Mouse (Mus musculus) T-helper 2 cell (primary cell): ENCODE results near the gene Map4.
"Not testable (repeated sequence)": the region's sequence is repeated elsewhere in the genome, so short reads cannot be mapped to it uniquely, and the experiment has no call there.

Source experiments
- in situ Hi-C: fragments of 300-600 bp; cut with MboI, MseI; formaldehyde crosslinking; loops from one replicate; pipeline ENCODE4 v1.15.1; 2025; ENCODE audit warnings: high pct_unique_total_duplicates

Map4 gene

DNA sequence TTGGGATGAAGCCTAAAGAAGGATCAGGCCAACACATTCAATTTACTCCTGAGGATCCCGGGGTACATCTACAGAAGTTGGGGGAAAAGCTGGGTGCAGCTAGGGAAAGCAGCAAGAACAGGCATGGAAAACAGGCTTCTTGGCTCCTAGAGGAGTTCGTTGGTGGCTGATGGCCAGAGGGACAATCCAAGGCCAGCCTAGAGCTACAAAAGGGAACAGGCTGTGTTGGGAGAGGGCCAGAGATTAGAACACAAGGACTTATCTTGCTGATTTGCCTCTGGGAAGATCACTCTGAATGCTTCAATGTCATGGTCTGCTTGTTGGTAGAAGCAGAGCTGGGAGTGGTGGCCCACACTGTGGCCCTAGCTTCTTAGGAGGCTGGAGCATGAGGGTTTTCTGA, 13.3 kb upstream of the Map4 start:
- in situ Hi-C loops = no loop called here

DNA sequence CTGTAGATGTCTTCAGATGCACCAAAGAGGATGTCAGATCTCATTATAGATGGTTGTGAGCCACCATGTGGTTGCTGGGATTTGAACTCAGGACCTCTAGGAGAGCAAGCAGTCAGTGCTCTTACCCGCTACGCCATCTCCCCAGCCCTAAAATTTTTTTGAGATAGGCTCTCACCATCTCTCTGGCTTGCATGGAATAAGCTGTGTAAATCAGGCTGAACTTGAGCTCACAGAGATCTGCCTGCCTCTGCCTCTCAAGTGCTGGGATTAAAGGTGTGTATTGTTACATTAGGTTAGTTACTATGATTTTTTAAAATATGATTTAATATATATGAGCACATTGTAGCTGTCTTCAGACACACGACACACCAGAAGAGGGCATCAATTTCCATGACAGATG, 2.1 kb upstream of the Map4 start:
- in situ Hi-C loops = no loop called here

DNA sequence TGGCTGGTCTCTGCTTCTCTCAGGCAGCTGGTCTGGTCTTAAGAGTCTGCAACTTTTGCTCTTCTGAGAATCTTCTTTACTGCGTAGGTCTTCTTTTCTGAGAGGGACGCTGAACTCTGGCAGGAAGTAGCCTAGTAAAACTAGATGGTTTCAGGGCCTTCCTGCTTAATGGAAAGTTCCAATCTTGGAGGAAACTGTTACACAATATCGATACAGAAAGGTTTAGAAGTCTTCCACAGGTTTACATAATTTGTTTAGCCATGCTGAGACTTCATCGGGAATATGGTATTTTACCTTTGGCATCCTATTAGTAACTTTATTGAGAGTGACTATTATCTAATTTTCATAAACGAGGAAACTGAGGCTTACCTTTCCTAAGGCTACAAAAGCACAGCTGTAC, 1.2 kb upstream of the Map4 start:
- in situ Hi-C loops = no loop called here

DNA sequence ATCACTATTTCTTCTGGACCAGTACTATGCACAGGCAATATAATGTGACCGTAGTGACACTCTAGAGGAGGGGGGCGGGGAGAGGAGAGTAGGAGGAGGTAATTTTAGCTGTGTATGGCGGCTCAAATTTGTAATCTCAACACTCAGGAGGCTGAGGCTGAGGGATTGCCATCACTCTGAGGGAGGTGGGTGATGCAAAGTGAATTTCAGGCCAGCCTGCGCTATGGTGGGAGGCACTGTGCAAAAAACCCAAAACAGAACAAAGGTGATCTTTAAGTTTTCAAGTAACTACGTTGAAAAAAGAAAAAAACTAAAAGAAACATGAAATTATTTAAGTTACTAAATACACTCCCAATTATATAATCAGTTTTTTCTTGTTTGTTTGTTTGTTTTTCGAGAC, 508 bp upstream of the Map4 start:
- in situ Hi-C loops = no loop called here

DNA sequence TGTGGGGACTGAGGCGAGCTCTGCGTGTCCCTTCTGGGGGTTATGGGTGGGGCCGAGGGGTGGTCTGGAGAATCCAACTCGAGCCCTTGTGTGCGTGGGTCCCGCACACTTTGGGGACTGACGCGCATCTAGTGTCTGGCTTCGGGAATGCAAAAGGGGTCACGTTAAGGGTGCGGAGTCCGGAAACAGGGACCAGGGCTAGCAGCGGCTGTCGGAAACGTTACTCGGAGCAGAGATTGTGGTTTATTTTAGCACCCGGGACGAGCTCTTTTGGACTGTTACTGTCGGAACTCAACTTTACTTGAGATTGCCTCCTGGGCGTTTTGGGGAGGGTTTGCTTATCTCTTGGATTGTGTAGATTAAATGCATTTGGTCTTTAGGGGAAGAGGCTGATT, 1.1 kb downstream of the Map4 start:
- in situ Hi-C loops = no loop called here

DNA sequence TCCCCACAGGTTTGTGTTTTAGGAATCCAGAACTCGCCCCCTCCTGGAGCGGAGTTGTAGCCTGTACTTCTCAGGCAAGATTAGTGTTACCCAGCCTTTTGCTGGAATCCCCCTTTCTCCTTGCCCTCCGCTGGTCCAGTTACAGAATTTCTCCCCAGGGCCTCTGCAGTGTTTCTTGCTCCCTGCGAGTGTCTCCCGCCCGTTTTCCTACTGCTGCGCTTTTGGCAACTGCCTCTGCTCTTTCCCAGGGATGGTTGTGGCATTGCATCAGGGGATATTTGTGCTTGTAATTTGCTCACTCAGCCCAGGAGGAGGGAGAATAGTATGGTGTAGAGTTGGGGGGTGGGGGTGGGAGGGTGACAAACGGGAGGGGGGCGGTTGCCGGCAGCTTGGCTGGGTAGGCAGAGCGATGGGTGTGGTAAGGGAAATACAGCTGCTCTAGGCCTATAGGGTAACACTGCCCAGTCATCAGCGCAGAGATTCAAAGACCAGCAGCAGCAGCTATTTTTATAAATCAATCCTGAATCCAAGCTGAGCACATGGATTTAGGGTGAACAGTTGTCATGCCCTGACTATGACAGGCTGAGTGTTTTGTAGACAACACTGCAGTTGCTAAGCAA, 1.6 kb downstream of the Map4 start:
- in situ Hi-C loops = no loop called here

DNA sequence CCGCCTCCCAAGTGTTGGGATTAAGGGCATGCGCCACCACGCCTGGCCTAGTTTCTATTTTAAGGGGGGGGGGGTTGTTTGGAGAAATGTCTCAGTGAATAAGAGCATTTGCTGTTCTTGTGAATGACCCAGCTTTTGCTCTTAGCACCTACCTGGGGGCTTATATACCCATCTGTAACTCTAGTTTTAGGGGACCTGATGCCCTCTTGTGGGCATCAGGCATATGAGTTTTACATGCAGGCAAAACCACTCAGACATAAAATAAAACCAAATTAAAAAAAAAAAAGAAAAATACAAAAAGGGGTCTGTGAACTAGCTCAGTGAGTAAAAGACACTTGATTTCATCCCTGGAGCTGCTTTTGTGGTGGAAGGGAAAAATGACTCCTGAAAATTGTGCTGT, 8.1 kb downstream of the Map4 start:
- in situ Hi-C loops = no loop called here

DNA sequence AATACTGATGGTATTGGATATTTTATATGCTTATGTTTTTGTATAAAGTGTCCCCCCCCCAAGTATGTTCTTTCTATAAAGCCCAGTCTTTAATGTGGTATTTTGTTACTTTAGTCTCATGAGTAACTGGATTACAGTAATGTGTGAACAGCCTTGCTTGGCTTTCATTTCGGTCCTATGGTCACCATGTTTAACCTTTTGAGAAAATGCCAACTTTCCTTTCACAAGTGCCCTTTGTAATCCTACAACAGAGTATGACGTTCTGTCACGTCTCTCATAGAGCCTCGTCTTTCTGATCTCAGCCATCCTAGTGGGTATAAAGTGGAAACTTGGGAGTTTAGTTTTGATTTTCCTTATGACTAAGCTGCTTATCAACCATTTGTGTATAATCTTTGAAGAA, 11.5 kb downstream of the Map4 start:
- in situ Hi-C loops = loop anchor here (5.0 kb wide), 1 partner anchor 50 kb away; no protein-coding TSS in a partner anchor

DNA sequence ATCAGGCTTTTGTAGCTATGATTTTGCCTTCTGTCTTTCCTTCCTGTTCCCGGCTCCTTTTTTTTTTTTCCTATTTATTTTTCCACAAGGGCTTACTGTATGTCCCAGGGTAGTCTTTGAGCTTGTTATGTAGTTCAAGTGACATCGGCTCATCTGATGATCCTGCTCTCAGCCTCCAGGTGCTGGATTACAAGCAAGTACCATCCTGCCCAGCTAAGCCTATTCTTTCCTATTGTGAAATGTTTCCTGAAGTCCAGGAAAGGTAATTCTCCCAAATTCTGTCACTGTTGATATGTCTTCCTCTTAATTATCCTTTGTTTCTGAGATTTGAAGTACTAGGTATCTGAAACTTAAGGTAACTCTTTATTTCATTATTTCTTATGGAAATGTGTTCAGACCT, 13.5 kb downstream of the Map4 start:
- in situ Hi-C loops = loop anchor here (5.0 kb wide), 1 partner anchor 52 kb away; no protein-coding TSS in a partner anchor

DNA sequence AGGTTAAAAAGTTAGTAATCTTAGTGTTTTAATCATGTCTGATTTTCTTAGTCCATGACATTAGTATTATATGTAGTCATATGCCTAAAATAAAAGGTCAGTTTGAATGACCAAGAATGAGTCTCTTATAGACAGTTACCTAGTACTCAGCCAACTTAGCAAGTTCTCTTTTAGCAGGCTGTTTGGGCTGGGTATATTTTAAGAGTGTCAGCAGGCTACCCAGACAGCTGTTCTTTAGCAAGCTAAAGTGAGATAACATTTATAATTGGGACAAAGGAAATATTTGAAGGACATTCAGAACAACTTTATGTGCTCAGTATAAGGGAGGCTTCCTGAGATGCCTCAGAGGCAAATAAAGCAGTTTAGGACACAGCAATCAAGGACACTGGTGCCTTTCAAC, 17.3 kb downstream of the Map4 start:
- in situ Hi-C loops = no loop called here

DNA sequence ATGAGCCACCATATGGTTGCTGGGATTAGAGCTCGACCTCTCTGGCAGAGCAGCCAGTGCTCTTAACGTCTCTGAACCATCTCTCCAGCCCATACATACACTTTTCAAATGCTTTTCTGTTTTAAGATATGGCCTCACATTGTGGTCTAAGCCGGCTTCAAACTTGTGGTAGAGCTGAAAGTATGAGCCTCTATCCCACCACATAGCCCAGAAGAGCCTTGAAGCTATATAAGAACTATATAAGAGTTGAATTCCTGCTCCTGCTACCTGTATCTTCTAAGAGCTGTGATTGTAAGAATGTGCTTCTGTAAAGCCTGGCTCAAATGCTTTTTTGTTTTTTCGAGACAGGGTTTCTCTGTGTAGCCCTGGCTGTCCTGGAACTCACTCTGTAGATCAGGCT, 18.5 kb downstream of the Map4 start:
- in situ Hi-C loops = no loop called here

DNA sequence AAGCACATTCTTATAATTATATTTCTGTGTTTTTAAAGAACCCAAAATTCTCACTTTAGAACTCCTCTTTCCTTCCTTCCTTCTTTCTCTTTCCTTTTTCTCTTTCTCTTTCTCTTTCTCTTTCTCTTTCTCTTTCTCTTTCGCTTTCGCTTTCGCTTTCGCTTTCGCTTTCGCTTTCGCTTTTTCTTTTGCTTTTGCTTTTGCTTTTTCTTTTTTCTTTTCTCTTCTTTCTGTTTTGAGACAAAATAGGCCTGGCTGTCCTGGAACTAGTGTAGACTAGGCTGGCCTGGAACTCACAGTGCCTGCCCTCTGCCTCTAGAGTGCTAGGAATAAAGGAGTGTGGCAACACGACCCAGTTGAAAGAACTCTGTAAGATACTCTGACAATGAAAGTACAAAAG, 22.3 kb downstream of the Map4 start:
- in situ Hi-C loops = no loop called here

DNA sequence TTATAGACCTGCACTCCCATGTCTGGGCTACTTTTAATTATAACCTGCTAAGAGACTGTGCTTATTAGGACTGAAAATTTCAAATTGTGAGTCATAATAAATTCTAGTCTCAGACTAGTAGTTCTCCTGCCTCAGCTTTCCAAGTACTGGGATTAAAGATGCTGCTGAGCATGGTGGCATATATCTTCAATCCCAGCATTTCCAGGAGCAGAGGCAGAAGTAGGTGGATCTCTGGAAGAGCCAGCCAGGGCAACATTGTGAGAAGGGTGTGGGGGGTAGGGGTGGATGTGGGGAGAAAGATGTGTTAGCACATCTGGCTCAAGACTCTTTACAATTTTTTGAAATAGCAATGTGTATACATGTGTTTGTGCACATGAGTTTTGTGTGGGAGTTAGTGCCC, 23.4 kb downstream of the Map4 start:
- in situ Hi-C loops = no loop called here

DNA sequence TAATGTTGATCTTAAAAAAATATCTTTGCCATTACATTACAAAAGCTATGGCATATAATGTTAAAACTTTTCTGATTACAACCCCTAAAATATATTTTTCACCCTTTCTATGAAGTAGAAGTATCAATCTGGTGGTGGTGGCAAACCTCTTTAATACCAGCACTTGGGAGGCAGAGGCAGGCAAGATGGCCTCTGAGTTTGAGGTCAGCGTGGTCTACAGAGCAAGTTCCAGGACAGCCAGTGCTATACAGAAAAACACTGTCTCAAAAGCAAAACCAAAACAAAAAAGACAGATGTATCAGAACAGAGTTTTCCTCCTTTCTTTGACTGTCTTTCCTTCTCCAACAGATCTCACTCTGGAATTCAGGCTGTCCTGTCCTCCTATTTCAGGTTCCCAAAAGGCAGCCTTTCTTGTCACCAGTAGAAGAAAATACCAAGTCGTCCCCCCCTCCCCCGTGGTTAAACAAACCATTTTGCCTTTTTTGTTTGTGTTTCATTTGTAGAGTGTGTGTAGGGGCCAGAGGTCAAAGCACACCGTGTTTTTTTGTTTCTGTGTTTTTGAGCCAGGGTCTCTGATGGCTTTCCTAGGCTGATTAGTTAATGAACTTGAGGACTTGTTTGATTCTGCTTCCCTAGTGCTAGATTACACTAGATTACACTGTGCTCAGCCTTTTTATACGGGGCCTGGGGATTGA, 28.3 kb downstream of the Map4 start:
- in situ Hi-C loops = no loop called here

DNA sequence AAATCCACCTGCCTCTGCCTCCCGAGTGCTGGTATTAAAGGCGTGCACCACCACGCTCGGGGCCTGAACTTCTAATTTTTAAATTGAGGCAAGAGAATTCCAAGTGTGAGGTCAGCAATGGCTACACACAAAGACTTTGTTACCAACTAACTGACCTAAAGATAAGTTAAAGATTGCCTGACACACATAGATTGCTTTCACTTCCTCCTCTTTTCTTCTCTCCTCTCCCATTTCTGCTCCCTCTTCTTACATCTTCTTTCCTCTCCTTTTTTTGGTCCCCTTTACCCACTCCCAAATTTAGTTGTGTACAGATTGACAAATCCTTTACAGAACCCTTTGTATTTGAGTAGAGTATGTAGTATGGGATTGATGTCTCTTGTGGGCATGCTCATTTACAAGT, 29.3 kb downstream of the Map4 start:
- in situ Hi-C loops = no loop called here

DNA sequence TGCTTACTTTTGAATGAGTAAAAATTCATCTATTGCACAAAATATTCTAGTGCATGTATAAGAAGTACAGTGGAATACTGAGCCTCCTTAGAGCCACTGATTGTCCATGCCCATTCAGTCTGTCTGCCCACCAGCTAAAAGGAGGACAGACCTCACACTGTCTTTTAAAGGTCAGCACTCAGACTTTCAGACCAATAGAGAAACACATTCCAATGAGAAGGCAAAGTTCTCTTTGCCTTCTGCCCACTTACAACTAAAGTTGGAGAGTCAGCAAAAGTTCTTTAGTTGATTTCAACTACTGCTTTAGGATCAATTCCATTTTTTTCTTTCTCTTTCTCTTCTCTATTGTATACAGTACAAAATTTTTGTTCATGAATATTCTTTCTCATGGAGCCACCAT, 33.5 kb downstream of the Map4 start:
- in situ Hi-C loops = no loop called here

DNA sequence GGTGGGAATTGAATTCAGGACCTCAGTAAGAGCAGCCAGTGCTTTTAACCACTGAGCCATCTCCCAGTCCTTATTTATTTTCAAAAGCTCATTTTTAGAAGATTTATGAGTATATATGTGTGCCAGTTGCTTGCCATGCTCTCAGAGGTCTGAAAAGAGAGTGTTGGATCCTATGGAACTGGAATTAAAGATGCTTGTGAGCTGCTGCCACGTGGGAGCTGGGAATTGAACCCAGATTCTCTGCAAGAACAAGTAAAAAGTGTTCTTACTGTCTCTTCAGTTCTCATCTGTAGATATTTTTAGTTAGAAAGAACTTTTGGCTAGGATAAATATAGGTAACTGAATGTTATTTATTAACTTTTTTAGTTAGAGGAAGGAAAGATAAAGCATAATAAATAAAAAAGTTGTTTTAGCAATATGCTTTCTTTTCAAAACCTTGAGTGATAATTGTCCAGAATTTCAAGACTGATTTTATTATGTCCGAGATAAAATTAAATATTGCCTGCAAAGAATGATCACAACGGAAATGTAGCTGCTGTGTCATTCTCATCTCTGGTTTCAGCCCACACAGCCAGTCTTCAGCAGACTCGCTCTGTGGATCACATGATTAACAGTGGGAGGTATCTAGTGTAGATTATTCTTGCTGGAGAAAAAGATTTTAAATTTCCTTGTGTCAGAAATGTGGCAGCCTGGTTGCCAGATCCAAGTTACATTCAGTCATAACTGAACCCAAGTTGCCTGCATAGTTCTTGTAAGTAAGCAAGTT, 37.3 kb downstream of the Map4 start:
- in situ Hi-C loops = no loop called here

DNA sequence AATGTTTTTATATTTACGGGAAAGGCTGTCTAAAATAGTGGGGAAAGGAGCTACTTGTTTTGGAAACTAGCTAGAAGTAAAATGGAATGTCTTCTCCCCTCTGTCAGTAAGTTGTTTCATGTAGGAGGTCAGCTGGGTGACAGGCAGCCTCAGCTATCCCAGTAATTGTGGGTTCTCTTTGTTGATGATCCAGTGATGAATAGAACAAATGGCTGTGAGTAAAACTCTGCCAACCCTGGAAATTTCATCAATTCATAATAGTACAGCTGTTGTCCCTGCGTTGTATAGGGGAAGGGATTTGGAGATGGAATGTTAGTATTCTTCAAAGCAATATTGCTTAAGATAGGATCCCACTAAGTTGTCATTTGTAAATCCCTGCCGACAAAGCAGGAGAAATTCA, 37.9 kb downstream of the Map4 start:
- in situ Hi-C loops = no loop called here

DNA sequence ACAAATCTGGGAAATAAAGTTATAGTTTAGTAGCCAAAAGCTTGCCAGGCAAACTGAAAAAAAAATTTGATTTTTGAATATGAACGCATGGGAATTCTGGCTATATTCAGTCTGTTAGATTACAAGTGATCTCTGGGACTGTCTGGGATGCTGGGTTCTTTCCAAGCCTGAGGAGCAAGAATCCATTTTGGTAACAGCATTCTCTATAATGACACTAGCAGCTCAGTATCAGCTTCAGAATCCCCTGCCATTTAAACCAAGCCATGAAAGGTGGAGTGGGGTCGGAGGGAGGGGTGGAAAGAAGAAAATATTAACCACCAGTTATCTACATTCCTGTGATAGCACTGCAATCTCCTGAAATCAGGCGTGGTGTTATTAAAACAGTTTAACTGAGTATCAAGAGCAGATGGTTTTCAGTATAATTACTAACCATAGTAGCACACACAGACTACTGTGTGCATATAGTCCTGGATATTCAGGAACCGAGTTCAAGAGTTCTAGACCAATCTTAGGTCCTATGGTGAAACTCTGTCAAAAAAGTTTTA, 38.6 kb downstream of the Map4 start:
- in situ Hi-C loops = no loop called here

DNA sequence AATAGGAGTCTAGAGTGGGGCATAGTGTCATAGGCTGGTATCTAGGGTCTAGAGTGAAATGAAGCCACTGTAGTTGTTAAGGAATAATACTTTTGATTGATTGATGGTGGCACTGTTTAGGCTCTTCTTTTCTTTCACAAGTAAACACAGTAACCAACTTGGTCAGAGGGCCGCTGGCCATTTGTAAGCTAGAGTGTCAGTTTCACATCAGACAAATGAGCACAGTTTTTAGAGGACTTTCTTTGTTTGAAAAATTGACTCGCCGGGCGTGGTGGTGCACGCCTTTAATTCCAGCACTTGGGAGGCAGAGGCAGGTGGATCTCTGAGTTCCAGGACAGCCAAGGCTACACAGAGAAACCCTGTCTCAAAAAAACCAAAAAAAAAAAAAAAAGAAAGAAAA, 40.5 kb downstream of the Map4 start:
- in situ Hi-C loops = not testable (repeated sequence)

DNA sequence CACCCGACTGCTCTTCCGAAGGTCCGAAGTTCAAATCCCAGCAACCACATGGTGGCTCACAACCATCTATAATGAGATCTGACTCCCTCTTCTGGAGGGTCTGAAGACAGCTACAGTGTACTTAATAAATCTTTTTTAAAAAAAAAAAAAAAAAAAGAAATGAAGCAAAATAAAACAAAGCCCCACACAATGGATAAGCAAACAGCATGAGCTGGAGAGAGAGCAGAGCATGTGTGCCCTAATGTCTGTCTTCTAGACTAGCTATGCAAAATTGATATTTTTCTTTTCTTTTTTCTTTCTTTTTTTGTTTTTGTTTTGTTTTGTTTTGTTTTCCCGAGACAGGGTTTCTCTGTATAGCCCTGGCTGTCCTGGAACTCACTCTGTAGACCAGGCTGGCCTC, 49.0 kb downstream of the Map4 start:
- in situ Hi-C loops = not testable (repeated sequence)

DNA sequence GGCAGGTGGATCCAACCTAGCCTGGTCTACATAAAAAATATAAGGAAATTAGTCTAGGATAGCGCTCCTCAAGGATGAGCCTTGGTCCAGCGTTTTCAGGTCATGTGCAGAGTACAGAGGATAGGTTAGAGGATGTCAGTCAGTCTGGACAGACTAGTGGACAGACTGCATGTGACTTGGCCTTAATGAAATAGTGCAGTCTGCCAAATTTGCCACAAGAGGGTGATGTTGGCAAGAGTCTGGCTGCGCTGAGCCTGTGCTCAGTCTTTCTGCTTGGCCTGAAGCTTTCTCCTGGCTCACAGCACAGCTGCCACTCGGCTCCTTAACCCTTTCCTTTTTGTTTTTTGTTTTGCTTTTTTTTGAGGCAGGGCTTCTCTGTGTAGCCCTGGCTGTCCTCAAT, 54.2 kb downstream of the Map4 start:
- in situ Hi-C loops = no loop called here

DNA sequence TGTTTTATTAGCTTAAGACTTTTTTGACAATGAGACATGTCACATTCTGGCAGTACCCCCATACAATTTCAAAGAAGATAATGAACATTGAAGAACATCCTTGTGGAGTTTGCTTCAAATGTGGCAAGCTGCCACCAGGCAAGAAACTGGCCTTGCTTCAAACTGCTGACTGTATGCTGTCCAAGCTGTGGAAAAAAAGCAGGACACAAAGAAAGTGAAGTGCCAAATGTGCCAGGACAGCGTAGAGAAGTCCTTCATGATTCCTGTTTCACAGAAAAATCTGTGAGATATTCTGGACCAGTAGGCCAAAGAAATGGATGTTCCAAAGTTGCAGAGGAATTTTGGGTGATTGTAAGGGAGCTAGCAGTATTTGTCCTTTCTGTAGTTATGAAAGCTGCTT, 57.8 kb downstream of the Map4 start:
- in situ Hi-C loops = no loop called here
